Mouse (Mus musculus): Measurements from ENCODE around the gene Nktr. TPM values are rescaled to one million over a fixed set of nuclear protein-coding genes. Genes with fewer than 3 reads are reported as not detected.

The Nktr gene
- polyA plus RNA-seq, 1 experiment from 2014 or later: 17.3 TPM

DNA sequence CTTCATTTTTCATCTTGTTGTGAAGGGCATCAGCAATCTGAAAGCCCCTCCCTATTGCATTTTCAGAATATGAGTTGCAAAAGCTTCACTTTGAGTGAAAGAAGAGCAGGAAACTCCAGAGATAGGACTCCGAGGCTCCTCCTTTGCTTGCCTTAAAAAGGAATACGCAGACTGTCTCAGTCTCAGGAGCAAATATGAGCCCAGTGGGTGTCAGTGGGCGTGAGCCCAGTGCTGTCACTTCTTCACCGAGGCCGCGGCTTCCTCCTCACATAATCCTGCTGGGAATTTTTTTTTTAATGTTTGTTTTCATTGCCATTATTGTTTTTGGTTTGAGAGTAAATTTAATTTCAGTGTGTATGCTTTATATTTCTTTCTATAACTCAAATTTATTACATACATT lies 21.5 kb downstream of the Nktr start:
- no peaks in the 10 kb centered on the region for H3K9me3 ChIP-seq (ENCODE audit: low read length)
- peaks cover 72% of the 10 kb centered on the region for H3K36me3 ChIP-seq (replicated peaks; ENCODE audit: insufficient read depth, low read length)
- H3K4me3 ChIP-seq (ENCODE audit: low read depth, low read length): no peak overlapping the region
- no peak overlapping the region for H3K4me2 ChIP-seq (ENCODE audit: low read depth, low read length)
- no peak for TF ChIP-seq EP300 (IDR thresholded peaks at IDR 0.05; ENCODE audit: low read depth)
- TF ChIP-seq CTCF (IDR thresholded peaks at IDR 0.05; ENCODE audit: low read depth): no peak
- DNase-seq (no peak), ATAC-seq (no peak)
- no peaks in the 10 kb centered on the region for H3K4me1 ChIP-seq (ENCODE audit: insufficient read depth)
- H3K9ac ChIP-seq (replicated peaks): no peak overlapping the region
- 86% methylated on average over 6 of the region's 6 CpGs for WGBS (ENCODE audit: insufficient replicate concordance)
- H3K27ac ChIP-seq (ENCODE audit: low read depth): no peak overlapping the region
- H3K27me3 ChIP-seq (ENCODE audit: insufficient read depth, low read length): no peaks in the 10 kb centered on the region

DNA sequence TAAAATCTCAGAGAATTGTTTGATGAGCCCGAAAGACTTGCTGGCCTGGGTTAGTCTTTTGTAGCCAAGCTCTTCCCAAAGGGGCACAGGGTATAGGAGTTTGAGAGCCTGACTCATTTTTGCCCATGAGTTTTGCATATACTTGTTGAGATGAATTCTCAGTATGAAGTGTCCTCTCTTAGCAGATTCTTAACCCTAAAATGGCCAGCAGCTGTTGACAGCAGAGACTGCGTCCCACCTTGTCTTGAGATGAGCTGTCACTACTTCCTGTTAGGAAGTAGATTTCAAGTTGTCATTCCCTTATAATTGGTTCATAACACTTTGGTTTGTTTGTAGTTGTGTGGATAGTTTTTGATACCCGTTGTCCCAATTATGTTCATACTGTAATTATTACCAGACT lies 22.2 kb downstream of the Nktr start:
- DNase-seq: no peak
- TF ChIP-seq EP300 (IDR thresholded peaks at IDR 0.05; ENCODE audit: low read depth) (no peak), CTCF (IDR thresholded peaks at IDR 0.05; ENCODE audit: low read depth) (no peak)
- H3K27me3 ChIP-seq (ENCODE audit: insufficient read depth, low read length): no peaks in the 10 kb centered on the region
- peaks cover 75% of the 10 kb centered on the region for H3K36me3 ChIP-seq (replicated peaks; ENCODE audit: insufficient read depth, low read length)
- ATAC-seq: no peak
- H3K9ac ChIP-seq (replicated peaks): no peak overlapping the region
- no peak overlapping the region for H3K27ac ChIP-seq (ENCODE audit: low read depth)
- 82% methylated on average over 3 of the region's 3 CpGs for WGBS (ENCODE audit: insufficient replicate concordance)
- no peak overlapping the region for H3K4me2 ChIP-seq (ENCODE audit: low read depth, low read length)
- no peak overlapping the region for H3K4me3 ChIP-seq (ENCODE audit: low read depth, low read length)
- H3K4me1 ChIP-seq (ENCODE audit: insufficient read depth): no peaks in the 10 kb centered on the region
- no peaks in the 10 kb centered on the region for H3K9me3 ChIP-seq (ENCODE audit: low read length)

DNA sequence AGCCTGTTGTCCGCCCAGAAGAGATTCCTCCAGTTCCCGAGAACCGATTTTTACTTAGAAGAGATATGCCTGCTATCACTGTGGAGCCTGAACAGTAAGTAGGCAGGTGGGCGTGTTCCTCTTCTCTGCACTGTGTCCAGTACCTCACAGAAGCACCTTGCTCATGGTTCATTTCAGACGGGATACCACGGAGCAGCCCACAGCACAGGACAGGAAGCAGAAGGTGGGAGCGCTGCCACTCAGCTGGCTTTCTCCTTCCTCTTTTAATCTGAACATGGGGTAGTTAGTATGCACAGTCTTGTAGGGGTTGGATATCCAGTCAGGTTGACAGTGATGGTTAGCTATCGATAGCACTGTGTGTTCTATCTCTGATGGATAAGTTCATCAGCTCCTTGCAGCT lies 25.1 kb downstream of the Nktr start:
- no peak overlapping the region for H3K9ac ChIP-seq (replicated peaks)
- H3K27me3 ChIP-seq (ENCODE audit: insufficient read depth, low read length): no peaks in the 10 kb centered on the region
- TF ChIP-seq EP300 (IDR thresholded peaks at IDR 0.05; ENCODE audit: low read depth) (no peak), CTCF (IDR thresholded peaks at IDR 0.05; ENCODE audit: low read depth) (no peak)
- no peak for ATAC-seq
- peaks cover 88% of the 10 kb centered on the region for H3K36me3 ChIP-seq (replicated peaks; ENCODE audit: insufficient read depth, low read length)
- 69% methylated on average over 8 of the region's 8 CpGs for WGBS (ENCODE audit: insufficient replicate concordance)
- H3K4me3 ChIP-seq (ENCODE audit: low read depth, low read length): no peak overlapping the region
- no peak overlapping the region for H3K4me2 ChIP-seq (ENCODE audit: low read depth, low read length)
- no peaks in the 10 kb centered on the region for H3K9me3 ChIP-seq (ENCODE audit: low read length)
- DNase-seq: no peak
- H3K27ac ChIP-seq (ENCODE audit: low read depth): no peak overlapping the region
- H3K4me1 ChIP-seq (ENCODE audit: insufficient read depth): no peaks in the 10 kb centered on the region

DNA sequence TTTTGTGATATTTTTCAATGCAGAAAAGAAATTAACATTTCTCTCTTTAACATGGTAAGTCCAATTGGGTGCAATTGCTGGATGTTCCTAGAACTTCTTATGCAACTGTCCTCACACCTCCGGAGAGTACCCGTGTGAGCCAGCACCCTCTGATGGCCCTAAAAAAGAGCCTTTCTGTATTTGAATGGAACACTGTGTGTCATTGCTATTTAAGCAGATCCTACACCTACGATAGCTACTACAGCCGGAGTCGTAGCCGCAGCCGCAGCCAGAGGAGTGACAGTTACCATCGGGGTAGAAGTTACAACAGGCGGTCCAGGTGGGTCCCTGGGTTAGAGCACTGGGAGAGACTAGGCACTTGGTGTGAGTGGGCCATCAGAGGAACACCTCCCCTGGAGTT lies 33.8 kb downstream of the Nktr start:
- no peak for TF ChIP-seq EP300 (IDR thresholded peaks at IDR 0.05; ENCODE audit: low read depth)
- TF ChIP-seq CTCF (IDR thresholded peaks at IDR 0.05; ENCODE audit: low read depth): no peak
- 96% methylated on average over 9 of the region's 9 CpGs for WGBS (ENCODE audit: insufficient replicate concordance)
- no peak for DNase-seq

DNA sequence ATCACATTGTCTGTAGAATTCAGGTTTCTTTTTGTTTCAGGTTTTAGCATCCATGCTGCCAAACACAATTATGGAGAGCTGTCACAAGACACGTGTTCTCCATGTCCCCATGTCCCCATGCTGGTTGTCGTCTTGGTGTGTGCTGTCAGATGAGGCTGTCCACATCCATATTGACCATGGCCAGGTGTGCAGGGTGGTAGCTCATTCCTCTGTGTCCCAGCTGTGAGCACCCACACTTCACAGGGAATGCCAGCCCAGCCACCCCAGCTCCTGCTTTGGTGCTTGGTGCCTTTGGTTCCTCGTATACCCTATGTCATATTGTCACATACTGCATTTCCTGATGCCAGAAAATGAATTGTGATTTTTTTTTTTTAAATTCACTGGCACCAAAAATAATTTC lies 35.7 kb downstream of the Nktr start:
- Histone ChIP-seq H3K4me2 (ENCODE audit: low read depth, low read length) (no peak overlapping the region), H3K4me3 (ENCODE audit: low read depth, low read length) (no peak overlapping the region), H3K4me1 (ENCODE audit: insufficient read depth) (peaks cover 13% of the 10 kb centered on the region), H3K9ac (replicated peaks) (no peak overlapping the region), H3K27ac (ENCODE audit: low read depth) (no peak overlapping the region), H3K9me3 (ENCODE audit: low read length) (no peaks in the 10 kb centered on the region), H3K27me3 (ENCODE audit: insufficient read depth, low read length) (peaks cover 11% of the 10 kb centered on the region), H3K36me3 (replicated peaks; ENCODE audit: insufficient read depth, low read length) (peaks cover 65% of the 10 kb centered on the region)
- DNase-seq (no peak), ATAC-seq (no peak)
- 91% methylated on average over 3 of the region's 3 CpGs for WGBS (ENCODE audit: insufficient replicate concordance)
- TF ChIP-seq EP300 (IDR thresholded peaks at IDR 0.05; ENCODE audit: low read depth) (no peak), CTCF (IDR thresholded peaks at IDR 0.05; ENCODE audit: low read depth) (no peak)

More for the DNA sequence above, 33.8 kb downstream of the Nktr start:
- no peak overlapping the region for H3K4me3 ChIP-seq (ENCODE audit: low read depth, low read length)
- H3K27ac ChIP-seq (ENCODE audit: low read depth): no peak overlapping the region
- no peak overlapping the region for H3K9ac ChIP-seq (replicated peaks)
- ATAC-seq: no peak
- H3K27me3 ChIP-seq (ENCODE audit: insufficient read depth, low read length): no peaks in the 10 kb centered on the region
- no peaks in the 10 kb centered on the region for H3K4me1 ChIP-seq (ENCODE audit: insufficient read depth)
- H3K9me3 ChIP-seq (ENCODE audit: low read length): no peaks in the 10 kb centered on the region
- no peak overlapping the region for H3K4me2 ChIP-seq (ENCODE audit: low read depth, low read length)
- peaks cover 84% of the 10 kb centered on the region for H3K36me3 ChIP-seq (replicated peaks; ENCODE audit: insufficient read depth, low read length)

DNA sequence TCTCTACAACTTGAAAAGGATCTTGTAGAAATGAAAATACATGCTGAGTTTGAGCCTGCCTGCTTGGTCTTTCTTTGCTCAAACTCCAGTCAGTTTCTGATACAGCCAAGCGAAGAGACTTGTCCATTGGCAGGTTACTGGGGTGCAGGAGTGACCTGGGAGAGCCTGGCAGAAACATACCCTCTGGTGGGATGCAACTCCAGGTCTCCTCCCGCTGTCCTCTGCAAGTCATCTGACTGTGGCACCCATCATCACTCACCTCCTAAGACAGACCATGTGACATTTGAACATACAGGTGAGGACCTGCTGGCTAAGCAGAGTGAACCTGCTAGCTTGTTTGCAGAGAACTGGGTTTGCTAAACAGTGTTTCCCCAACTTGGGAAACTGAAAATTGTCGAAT lies 37.8 kb downstream of the Nktr start:
- DNase-seq (no peak), ATAC-seq (no peak)
- H3K4me3 ChIP-seq (ENCODE audit: low read depth, low read length): no peak overlapping the region
- H3K4me2 ChIP-seq (ENCODE audit: low read depth, low read length): no peak overlapping the region
- no peaks in the 10 kb centered on the region for H3K9me3 ChIP-seq (ENCODE audit: low read length)
- 83% methylated on average over 3 of the region's 3 CpGs for WGBS (ENCODE audit: insufficient replicate concordance)
- H3K27me3 ChIP-seq (ENCODE audit: insufficient read depth, low read length): peaks cover 22% of the 10 kb centered on the region
- H3K27ac ChIP-seq (ENCODE audit: low read depth): no peak overlapping the region
- H3K4me1 ChIP-seq (ENCODE audit: insufficient read depth): peaks cover 13% of the 10 kb centered on the region
- TF ChIP-seq CTCF (IDR thresholded peaks at IDR 0.05; ENCODE audit: low read depth): no peak
- no peak for TF ChIP-seq EP300 (IDR thresholded peaks at IDR 0.05; ENCODE audit: low read depth)
- peaks cover 44% of the 10 kb centered on the region for H3K36me3 ChIP-seq (replicated peaks; ENCODE audit: insufficient read depth, low read length)
- H3K9ac ChIP-seq (replicated peaks): no peak overlapping the region

DNA sequence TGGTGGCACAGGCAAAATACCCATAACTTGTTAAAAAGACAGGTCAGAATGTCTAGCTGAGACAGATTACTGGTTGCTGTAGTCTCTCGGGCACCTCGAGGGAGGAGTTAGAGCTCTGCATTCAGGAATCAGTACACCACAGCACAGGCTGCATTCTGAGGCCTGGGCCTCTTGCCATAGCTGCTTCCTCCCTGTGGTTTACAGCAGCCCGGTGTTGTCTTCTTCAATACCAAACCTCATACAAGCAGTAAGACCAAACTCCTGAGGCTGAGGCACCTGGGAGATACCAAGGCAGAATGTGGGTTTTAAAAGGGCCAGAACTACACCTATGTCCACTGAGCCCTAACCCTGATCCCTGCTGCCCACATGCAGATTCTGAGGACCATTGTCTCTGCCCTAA lies 38.5 kb downstream of the Nktr start:
- H3K27ac ChIP-seq (ENCODE audit: low read depth): no peak overlapping the region
- H3K4me1 ChIP-seq (ENCODE audit: insufficient read depth): peaks cover 13% of the 10 kb centered on the region
- H3K9me3 ChIP-seq (ENCODE audit: low read length): no peaks in the 10 kb centered on the region
- H3K27me3 ChIP-seq (ENCODE audit: insufficient read depth, low read length): peaks cover 22% of the 10 kb centered on the region
- peaks cover 38% of the 10 kb centered on the region for H3K36me3 ChIP-seq (replicated peaks; ENCODE audit: insufficient read depth, low read length)
- DNase-seq: no peak
- WGBS (ENCODE audit: insufficient replicate concordance): 32% methylated on average over 3 of the region's 3 CpGs
- H3K4me2 ChIP-seq (ENCODE audit: low read depth, low read length): no peak overlapping the region
- no peak for TF ChIP-seq CTCF (IDR thresholded peaks at IDR 0.05; ENCODE audit: low read depth)
- TF ChIP-seq EP300 (IDR thresholded peaks at IDR 0.05; ENCODE audit: low read depth): no peak
- no peak overlapping the region for H3K9ac ChIP-seq (replicated peaks)
- no peak for ATAC-seq
- no peak overlapping the region for H3K4me3 ChIP-seq (ENCODE audit: low read depth, low read length)
